Comparison of ENCODE assay signal across 19 mouse cellular contexts in genomic region chr11:98333263-98333696, GRCm38 (mm10). TPM values are rescaled to one million over a fixed set of nuclear protein-coding genes. Genes with fewer than 3 reads are reported as not detected.
A peak's percentile ranks its signal among the peaks of the same experiment; 100 is the strongest.
DNase-seq lines count a peak whose midpoint lies in the region; ATAC-seq and TF ChIP-seq lines count a peak whose summit lies in the region.
"Had no signal": no experiment of that assay in that cellular context is flagged by ENCODE, and none has a peak within 500 bp of the region (broad histone marks: within the 10 kb centered on the region; RNA-seq: fewer than 3 reads in every experiment).

No protein-coding gene starts in this region.

- H3K9ac ChIP-seq in hindbrain, embryonic 15.5 days: no peak overlapping the region
- H3K9ac ChIP-seq: embryonic facial prominence, embryonic 13.5 days; liver, embryonic 13.5 days had no signal

- H3K27ac ChIP-seq in left cerebral cortex, adult 2 months: peak overlapping the region; percentile 94
- peak overlapping the region; percentile 72 for H3K27ac ChIP-seq in hindbrain, embryonic 15.5 days (replicated peaks)
- H3K27ac ChIP-seq: embryonic facial prominence, embryonic 13.5 days; liver, embryonic 13.5 days had no signal

- intact Hi-C loops in left cerebral cortex, adult 2 months (cut with DNase I): no loop called here

- H3K36me3 ChIP-seq in hindbrain, embryonic 15.5 days: no peaks in the 10 kb centered on the region
- H3K36me3 ChIP-seq: embryonic facial prominence, embryonic 13.5 days; liver, embryonic 13.5 days had no signal

- H3K9me3 ChIP-seq in hindbrain, embryonic 15.5 days: no peaks in the 10 kb centered on the region
- H3K9me3 ChIP-seq: embryonic facial prominence, embryonic 13.5 days; liver, embryonic 13.5 days had no signal

- H3K4me2 ChIP-seq in hindbrain, embryonic 15.5 days: no peak overlapping the region
- H3K4me2 ChIP-seq: liver, embryonic 13.5 days; midbrain, embryonic 11.5 days had no signal

- no peak for DNase-seq in left cerebral cortex, adult 2 months (ENCODE audit: extremely low spot score in 1 of 2, low spot score in 2 of 2)
- DNase-seq in left cerebral cortex, adult 9 months (ENCODE audit: low spot score in 2 of 2): no peak
- peak; percentile 58 for DNase-seq in brain, embryonic 14.5 days (ENCODE audit: low read depth)
- DNase-seq in cerebellum, postnatal 10 days: peak; percentile 76 to 79
- no peak for DNase-seq in thymus, adult 18-20 months
- DNase-seq in adrenal gland, adult (ENCODE audit: inconsistent age in 2 of 2, low spot score in 1 of 2): no peak
- DNase-seq: adrenal gland, adult 2 months; heart, adult 11 months; heart, postnatal 10 days; liver, embryonic 13.5 days; lung, postnatal 10 days; thymus, postnatal 25 days had no signal

- H3K27me3 ChIP-seq in hindbrain, embryonic 15.5 days: peaks cover 83% of the 10 kb centered on the region

- peaks cover 35% of the 10 kb centered on the region for H3K4me1 ChIP-seq in hindbrain, embryonic 15.5 days (replicated peaks)

- TF ChIP-seq CTCF in left cerebral cortex, adult 2 months (IDR thresholded peaks at IDR 0.05): no peak
- no peak for TF ChIP-seq CTCF in brain, embryonic 14.5 days (IDR thresholded peaks at IDR 0.05; ENCODE audit: borderline replicate concordance, extremely low read depth, insufficient read depth, insufficient read length)

- no peak for ATAC-seq in hindbrain, embryonic 15.5 days (ENCODE audit: low FRiP score, low read depth)
- ATAC-seq: intestine, postnatal 0 days; Patski had no signal

- no peak overlapping the region for H3K4me3 ChIP-seq in left cerebral cortex, adult 2 months
- H3K4me3 ChIP-seq in hindbrain, embryonic 15.5 days: no peak overlapping the region
- H3K4me3 ChIP-seq: liver, embryonic 13.5 days had no signal

- WGBS in hindbrain, embryonic 15.5 days: 65% methylated on average over 10 of the region's 10 CpGs

- TF ChIP-seq POLR2A in brain, embryonic 14.5 days (IDR thresholded peaks at IDR 0.05; ENCODE audit: borderline replicate concordance, extremely low read depth, insufficient read depth, insufficient read length, poor library complexity, severe bottlenecking): no peak

RNA-seq across cellular contexts. Expression of gene Neurod2, which starts 3.8 kb away (rescaled TPM):
- 10 to 100 TPM; 70.2 to 76.3 TPM for total RNA-seq in left cerebral cortex, adult 2 months (2021)
- polyA plus RNA-seq in brain, embryonic 14.5 days (2012; rRNA removed): 52.0 and 101 TPM in 2 replicates
- 20.9 and 28.6 TPM in 2 replicates for polyA plus RNA-seq in hindbrain, embryonic 15.5 days (2015; fragmentation: Nextera tagmentation; extraction: Ambion mirVana)
- total RNA-seq: adrenal gland, adult 2 months; heart, postnatal 10 days had no signal
- polyA plus RNA-seq: adrenal gland, adult 2 months; intestine, postnatal 0 days; large intestine, adult 2 months; liver, embryonic 13.5 days; Patski; stomach, embryonic 14.5 days had no signal

RNA-seq across cellular contexts. Expression of gene Ppp1r1b, which starts 14.9 kb away (rescaled TPM):
- 100 to 1,000 TPM; 146 to 208 TPM for total RNA-seq in left cerebral cortex, adult 2 months (2021)
- polyA plus RNA-seq in brain, embryonic 14.5 days (2012; rRNA removed): 6.9 and 18.2 TPM in 2 replicates
- 6.1 and 6.9 TPM in 2 replicates for polyA plus RNA-seq in hindbrain, embryonic 15.5 days (2015; fragmentation: Nextera tagmentation; extraction: Ambion mirVana)

RNA-seq across cellular contexts. Expression of gene Stard3, which starts 24.9 kb away (rescaled TPM):
- total RNA-seq in left cerebral cortex, adult 2 months (2021): 10 to 100 TPM; 35.7 to 42.4 TPM
- 66.1 and 124 TPM in 2 replicates for polyA plus RNA-seq in brain, embryonic 14.5 days (2012; rRNA removed)
- polyA plus RNA-seq in hindbrain, embryonic 15.5 days (2015; fragmentation: Nextera tagmentation; extraction: Ambion mirVana): 36.5 and 40.3 TPM in 2 replicates

RNA-seq across cellular contexts. Expression of gene Tcap, which starts 50.3 kb away (rescaled TPM):
- total RNA-seq in left cerebral cortex, adult 2 months (2021): 1 to 10 TPM; 8.7 to 10.0 TPM
- polyA plus RNA-seq in brain, embryonic 14.5 days (2012; rRNA removed): 0.38 and 0.48 TPM in 2 replicates
- polyA plus RNA-seq in hindbrain, embryonic 15.5 days (2015; fragmentation: Nextera tagmentation; extraction: Ambion mirVana): 0.39 TPM in 1 of 2 replicates, not detected in the other
- polyA plus RNA-seq: midbrain, embryonic 11.5 days; Patski had no signal

RNA-seq across cellular contexts. Expression of gene Pnmt, which starts 53.0 kb away (rescaled TPM):
- total RNA-seq in left cerebral cortex, adult 2 months (2021): under 1 TPM in 1 of 2 experiments, not detected in 1; 0.51 TPM
- polyA plus RNA-seq in brain, embryonic 14.5 days (2012; rRNA removed): 0.88 and 1.6 TPM in 2 replicates
- 3.7 and 4.0 TPM in 2 replicates for polyA plus RNA-seq in hindbrain, embryonic 15.5 days (2015; fragmentation: Nextera tagmentation; extraction: Ambion mirVana)
- polyA plus RNA-seq: intestine, postnatal 0 days; large intestine, adult 2 months; liver, embryonic 13.5 days; midbrain, embryonic 11.5 days; Patski; stomach, embryonic 14.5 days had no signal

Comparison
In these comparisons a context has a peak if more than half of its experiments do, and no peak if none do; other contexts are left out.
1. DNase-seq: peak in brain, embryonic 14.5 days (single experiment) and cerebellum, postnatal 10 days (2 of 2); none in left cerebral cortex, adult 2 months (0 of 2), left cerebral cortex, adult 9 months (0 of 2), thymus, adult 18-20 months (0 of 2) and adrenal gland, adult (0 of 2).